Mouse (Mus musculus) kidney, embryonic 14.5 days (tissue): Measurements from ENCODE around the gene Olfr169. TPM values are rescaled to one million over a fixed set of nuclear protein-coding genes. Genes with fewer than 3 reads are reported as not detected.
"Not testable (repeated sequence)": the region's sequence is repeated elsewhere in the genome, so short reads cannot be mapped to it uniquely, and the experiment has no call there.

Experiments used
- ATAC-seq: fragments of 200-750 bp; cut with Nextera tagmentation; 2 replicates; pipeline ENCODE4 v1.8.0; 2017; ENCODE audit warnings: moderate number of reproducible peaks, mild to moderate bottlenecking, moderate TSS enrichment, moderate library complexity; ENCODE audit not compliant: low FRiP score, low TSS enrichment
- H3K27ac ChIP-seq: fragments of 300-500 bp; sonication (generic); 2 replicates; pipeline ENCODE4 v1.5.1; 2014; ENCODE audit warnings: low read depth, mild to moderate bottlenecking, low read length, moderate library complexity, mixed read lengths
- H3K27me3 ChIP-seq: fragments of 300-500 bp; sonication (generic); 2 replicates; pipeline ENCODE4 v1.6.1; 2014; ENCODE audit warnings: mild to moderate bottlenecking, low read length; ENCODE audit not compliant: control insufficient read depth, insufficient read depth
- H3K36me3 ChIP-seq: fragments of 300-500 bp; sonication (generic); 2 replicates; pipeline ENCODE4 v1.6.1; 2014; ENCODE audit warnings: low read length, mixed read lengths; ENCODE audit not compliant: control insufficient read depth, insufficient read depth
- H3K4me1 ChIP-seq: fragments of 300-500 bp; sonication (generic); 2 replicates; pipeline ENCODE4 v1.6.1; 2014; ENCODE audit warnings: low read length, mixed read lengths; ENCODE audit not compliant: control insufficient read depth, insufficient read depth
- H3K4me2 ChIP-seq: fragments of 300-500 bp; sonication (generic); replicated peaks from 2 replicates; pipeline ENCODE4 v1.6.1; 2014; ENCODE audit warnings: low read depth, mild to moderate bottlenecking, low read length
- H3K4me3 ChIP-seq: fragments of 300-500 bp; sonication (generic); 2 replicates; pipeline ENCODE4 v1.5.1; 2014; ENCODE audit warnings: mild to moderate bottlenecking, low read length
- H3K9ac ChIP-seq: fragments of 300-500 bp; sonication (generic); 2 replicates; pipeline ENCODE4 v1.6.1; 2014; ENCODE audit warnings: low read depth, mild to moderate bottlenecking, low read length, moderate library complexity
- H3K9me3 ChIP-seq: fragments of 300-500 bp; sonication (generic); 2 replicates; pipeline ENCODE4 v1.6.1; 2016; ENCODE audit warnings: low read length; ENCODE audit not compliant: control insufficient read depth
- WGBS: fragments of 180-500 bp; shearing (Covaris S2); extraction: QIAGEN DNeasy Blood & Tissue Kit; methylation state at CpG from one replicate; pipeline ENCODE4 v1.1.7; 2014; 5-methylcytosine and 5-hydroxymethylcytosine counted together
- polyA plus RNA-seq: library from polyadenylated mRNA; unstranded; fragments of >200 nt; fragmentation: Nextera tagmentation; extraction: Ambion mirVana; gene quantifications from 2 replicates; pipeline ENCODE4 v1.2.1, GENCODE M21; 2014

The Olfr169 gene
- not detected in 2 replicates for polyA plus RNA-seq

GRCm38 (mm10) chr16:19571709-19572108 lies at the start of gene Olfr169:
Olfr169 (minus strand) TSS chr16:19571809.
- not testable (repeated sequence) for H3K4me2 ChIP-seq, H3K27ac ChIP-seq, H3K27me3 ChIP-seq, H3K9me3 ChIP-seq, H3K4me3 ChIP-seq, H3K9ac ChIP-seq, ATAC-seq, H3K4me1 ChIP-seq, H3K36me3 ChIP-seq
- 91% methylated on average over 2 of the region's 2 CpGs for WGBS

GRCm38 (mm10) chr16:19611782-19612181 lies 40.2 kb upstream of the Olfr169 start, which contains the start of gene Olfr170:
Olfr170 (minus strand) TSS chr16:19611882.
- not testable (repeated sequence) for H3K4me1 ChIP-seq, H3K36me3 ChIP-seq, H3K9ac ChIP-seq, H3K27ac ChIP-seq, H3K27me3 ChIP-seq, ATAC-seq, H3K4me2 ChIP-seq, H3K9me3 ChIP-seq, H3K4me3 ChIP-seq
- WGBS = 94% methylated on average over 2 of the region's 2 CpGs

DNA sequence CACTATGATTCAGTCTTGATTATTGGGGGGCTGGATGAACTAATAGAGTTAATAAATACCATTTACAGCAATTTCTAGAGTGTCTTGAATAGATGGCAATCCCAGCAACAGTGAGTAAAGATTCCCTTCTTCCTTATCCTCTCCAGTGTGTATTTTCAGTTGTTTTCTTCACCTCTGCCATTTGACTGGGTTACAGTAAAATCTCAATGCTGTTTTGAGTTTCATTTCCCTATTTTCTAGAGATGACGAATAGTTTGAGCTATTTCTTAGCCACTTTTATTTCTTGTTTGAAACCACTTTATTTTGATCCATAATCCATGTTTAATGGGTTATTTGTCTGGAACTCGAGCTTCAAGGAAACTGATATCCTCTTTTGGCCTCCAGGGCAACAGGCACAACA lies 31.6 kb upstream of the Olfr169 start:
- Histone ChIP-seq H3K4me3 (no peak overlapping the region), H3K27me3 (no peaks in the 10 kb centered on the region), H3K9me3 (no peaks in the 10 kb centered on the region), H3K36me3 (no peaks in the 10 kb centered on the region), H3K9ac (no peak overlapping the region), H3K4me1 (no peaks in the 10 kb centered on the region), H3K27ac (no peak overlapping the region), H3K4me2 (no peak overlapping the region)
- ATAC-seq = no peak
- WGBS = 65% methylated on average over 2 of the region's 2 CpGs

DNA sequence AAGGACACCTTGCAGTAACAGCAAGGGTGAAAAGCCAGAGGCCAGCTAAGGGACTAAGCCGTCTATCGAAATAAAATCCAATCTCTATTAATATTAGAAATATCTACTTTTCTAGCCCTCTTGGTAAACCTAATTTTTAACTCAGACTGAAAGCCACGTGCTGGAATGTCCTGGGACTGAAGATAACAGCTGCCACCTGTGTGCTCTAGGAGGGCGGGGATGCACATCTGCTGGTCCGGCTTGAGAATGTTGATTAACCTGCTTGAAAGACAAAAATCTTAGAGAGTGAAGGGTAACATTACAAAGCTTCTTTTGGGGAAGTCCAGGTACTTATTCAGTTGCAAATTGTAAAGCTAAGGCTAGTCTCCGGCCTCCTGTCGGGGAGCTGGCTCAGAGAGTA lies 18.2 kb downstream of the Olfr169 start:
- H3K9me3 ChIP-seq, H3K4me3 ChIP-seq, H3K27ac ChIP-seq, H3K9ac ChIP-seq, H3K27me3 ChIP-seq, H3K4me2 ChIP-seq, ATAC-seq, H3K4me1 ChIP-seq, H3K36me3 ChIP-seq: not testable (repeated sequence)
- WGBS = 86% methylated on average over 7 of the region's 7 CpGs

DNA sequence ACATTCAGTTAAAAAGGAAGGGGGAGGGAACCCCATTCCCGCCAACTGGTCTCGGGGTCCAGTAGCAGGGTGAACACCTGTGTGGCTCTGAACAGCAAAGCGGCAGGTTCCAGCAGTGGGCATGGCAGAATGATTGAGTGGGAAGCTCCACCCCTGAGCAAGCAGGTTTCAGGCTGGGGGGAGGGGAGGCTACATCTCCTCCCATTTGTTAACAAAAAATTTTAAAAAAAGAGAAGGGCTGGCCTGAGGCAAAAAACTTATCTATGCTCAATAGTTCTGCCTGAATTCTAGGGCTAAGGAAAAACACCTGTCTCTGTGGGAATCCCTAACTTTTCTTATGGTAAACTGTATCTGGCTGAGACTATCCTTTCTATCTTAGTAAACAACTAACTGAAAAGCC lies 19.4 kb downstream of the Olfr169 start:
- 82% methylated on average over 3 of the region's 3 CpGs for whole genome bisulfite sequencing

GRCm38 (mm10) chr16:19535455-19535854 lies 36.2 kb downstream of the Olfr169 start, which contains the start of gene Olfr168:
Olfr168 (minus strand) TSS chr16:19535555.
- Histone ChIP-seq H3K27ac (no peak within 1 kb of the TSS), H3K27me3 (no peaks in the 10 kb centered on the region), H3K9ac (no peak within 1 kb of the TSS), H3K4me3 (no peak within 1 kb of the TSS), H3K4me2 (no peak within 1 kb of the TSS), H3K4me1 (no peaks in the 10 kb centered on the region), H3K36me3 (no peaks in the 10 kb centered on the region), H3K9me3 (no peaks in the 10 kb centered on the region)
- no peak for ATAC-seq

More for the DNA sequence above, 19.4 kb downstream of the Olfr169 start:
- H3K27ac ChIP-seq, H3K36me3 ChIP-seq, H3K9me3 ChIP-seq, H3K4me1 ChIP-seq, H3K27me3 ChIP-seq, H3K9ac ChIP-seq, ATAC-seq, H3K4me2 ChIP-seq, H3K4me3 ChIP-seq: not testable (repeated sequence)

DNA sequence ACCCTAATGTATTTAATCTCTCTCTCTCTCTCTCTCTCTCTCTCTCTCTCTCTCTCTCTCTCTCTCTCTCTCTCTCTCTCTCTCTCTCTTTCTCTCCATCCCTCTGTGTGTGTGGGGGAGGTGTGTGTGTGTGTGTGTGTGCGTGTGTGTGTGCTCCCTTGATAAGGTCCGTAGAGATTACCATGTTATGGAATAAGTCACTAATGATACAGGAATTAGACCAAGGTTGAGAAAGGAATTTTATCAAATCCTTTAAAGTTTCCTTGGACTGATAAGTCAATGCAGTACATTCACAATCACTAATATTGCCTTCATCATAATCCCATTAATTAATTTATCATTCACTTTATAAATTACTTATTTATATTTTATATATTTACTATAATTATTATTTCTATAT lies 49.4 kb downstream of the Olfr169 start, which contains the start of gene Olfr167:
Gene Olfr167 (minus strand): TSS at position 101 of the 400 bp plus-strand sequence.
- no peak for ATAC-seq
- H3K4me2 ChIP-seq = no peak within 1 kb of the TSS
- 92% methylated on average over 2 of the region's 2 CpGs for WGBS

More for the DNA sequence above, 49.4 kb downstream of the Olfr169 start, which contains the start of gene Olfr167:
- Histone ChIP-seq H3K4me1 (no peaks in the 10 kb centered on the region), H3K36me3 (no peaks in the 10 kb centered on the region), H3K27ac (no peak within 1 kb of the TSS), H3K9ac (no peak within 1 kb of the TSS), H3K27me3 (no peaks in the 10 kb centered on the region), H3K9me3 (no peaks in the 10 kb centered on the region), H3K4me3 (no peak within 1 kb of the TSS)

Other genes starting within 250 kb of the Olfr169 start
- not detected in 2 replicates for gene Olfr165, start 148.7 kb downstream of the Olfr169 start, polyA plus RNA-seq
- gene Olfr166, start 88.1 kb downstream of the Olfr169 start, polyA plus RNA-seq = not detected in 2 replicates
- not detected in 2 replicates for gene Olfr167, start 49.5 kb downstream of the Olfr169 start, polyA plus RNA-seq
- not detected in 2 replicates for gene Olfr168, start 36.3 kb downstream of the Olfr169 start, polyA plus RNA-seq
- not detected in 2 replicates for gene Olfr170, start 40.1 kb upstream of the Olfr169 start, polyA plus RNA-seq
- not detected in 2 replicates for gene Olfr171, start 58.1 kb upstream of the Olfr169 start, polyA plus RNA-seq
- 0.06 TPM in 1 of 2 replicates, not detected in the other for gene Lamp3, start 134.6 kb upstream of the Olfr169 start, polyA plus RNA-seq
- gene B3gnt5, start 188.4 kb upstream of the Olfr169 start, polyA plus RNA-seq = 15.5 and 21.9 TPM in 2 replicates